Mouse (Mus musculus): ENCODE measurements at regions not wholly inside any gene's neighbourhood (a gene's known extent, or its start where the extent isn't known, plus 50 kb on each side); places are given as distances from the start of the nearest gene placed in this dataset.

DNA sequence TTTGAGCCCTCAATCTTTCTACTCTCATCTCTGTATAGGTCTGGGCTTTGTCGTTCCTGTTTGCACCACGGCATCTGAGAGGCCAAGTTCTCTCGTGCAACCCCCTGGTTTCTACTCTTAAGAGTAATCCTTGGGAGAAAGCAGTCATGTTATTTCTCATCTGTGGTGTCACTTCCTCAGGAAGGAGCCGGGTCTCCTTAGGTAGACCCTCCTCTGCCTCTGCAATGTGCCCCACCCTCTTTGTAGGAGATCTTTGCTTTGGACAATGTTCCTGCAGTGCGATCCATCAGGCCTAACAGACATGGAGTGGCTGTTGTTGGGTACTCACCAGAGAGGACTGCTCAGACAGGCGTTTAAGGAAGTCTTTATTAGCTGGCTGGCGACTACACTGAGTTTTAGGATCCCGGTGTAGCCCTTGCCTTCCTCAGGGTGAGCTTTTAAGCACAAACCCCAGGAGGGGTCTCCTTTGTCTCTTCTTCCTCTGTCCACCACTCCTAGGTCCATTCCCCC, 94.0 kb upstream of the Hmcn1 start:
- TF ChIP-seq CEBPB (IDR thresholded peaks at IDR 0.05; ENCODE audit: insufficient read depth, poor library complexity, severe bottlenecking) (no peak), POLR2A (IDR thresholded peaks at IDR 0.05; ENCODE audit: insufficient read length, low read depth) (no peak), USF1 (IDR thresholded peaks at IDR 0.05; ENCODE audit: low read depth) (no peak), MYOG (IDR thresholded peaks at IDR 0.05; ENCODE audit: control insufficient read depth in 1 of 3, insufficient read depth in 1 of 3, insufficient read length in 2 of 3, low read depth in 2 of 3) (no peak)

Measured in myocyte (in vitro differentiated cells).